Mouse (Mus musculus) liver, adult 2 months (tissue): ENCODE results near the gene Nupr1l.

ENCODE experiments used
- CTCF ChIP-seq: fragments of 200-500 bp; IDR thresholded peaks from 2 replicates; pipeline ENCODE4 v1.5.1; 2011; ENCODE audit warnings: low read depth, low read length, control low read depth
- POLR2A ChIP-seq: fragments of 200-500 bp; IDR thresholded peaks from 2 replicates; pipeline ENCODE4 v1.6.1; 2011; ENCODE audit warnings: low read length, control low read depth; ENCODE audit not compliant: insufficient read depth; ENCODE audit errors: extremely low read depth

GRCm38 (mm10) chr5:129914024-129914423 lies 5.7 kb downstream of the Nupr1l start:
- TF ChIP-seq CTCF (peak; percentile 89), POLR2A (no peak)
